Mouse (Mus musculus) midbrain, embryonic 14.5 days (tissue): ENCODE results near the gene Ckap2. TPM values are rescaled to one million over a fixed set of nuclear protein-coding genes. Genes with fewer than 3 reads are reported as not detected.

Experiments
- ATAC-seq: fragments of 200-750 bp; cut with Nextera tagmentation; 2 replicates; pipeline ENCODE4 v1.8.0; 2017; ENCODE audit warnings: moderate number of reproducible peaks, moderate library complexity; ENCODE audit not compliant: low FRiP score, low TSS enrichment
- DNase-seq: peaks from one replicate; pipeline ENCODE4 v3.0.0-alpha.2; 2015
- H3K27ac ChIP-seq: fragments of 300-500 bp; sonication (generic); replicated peaks from 2 replicates; pipeline ENCODE4 v1.5.1; 2014; ENCODE audit warnings: mild to moderate bottlenecking, low read depth, low read length, moderate library complexity
- H3K27me3 ChIP-seq: fragments of 300-500 bp; sonication (generic); 2 replicates; pipeline ENCODE4 v1.6.1; 2014; ENCODE audit warnings: low read length, control low read depth, mixed read lengths; ENCODE audit not compliant: control insufficient read depth, insufficient read depth
- H3K36me3 ChIP-seq: fragments of 300-500 bp; sonication (generic); 2 replicates; pipeline ENCODE4 v1.6.1; 2014; ENCODE audit warnings: low read length, control low read depth; ENCODE audit not compliant: control insufficient read depth, insufficient read depth
- H3K4me1 ChIP-seq: fragments of 300-500 bp; sonication (generic); 2 replicates; pipeline ENCODE4 v1.6.1; 2014; ENCODE audit warnings: mild to moderate bottlenecking, antibody characterized with exemption, low read length, control low read depth; ENCODE audit not compliant: control insufficient read depth, insufficient read depth
- H3K4me2 ChIP-seq: fragments of 300-500 bp; sonication (generic); 2 replicates; pipeline ENCODE4 v1.6.1; 2014; ENCODE audit warnings: mild to moderate bottlenecking, low read length, moderate library complexity
- H3K4me3 ChIP-seq: fragments of 300-500 bp; sonication (generic); replicated peaks from 2 replicates; pipeline ENCODE4 v1.5.1; 2014; ENCODE audit warnings: low read depth, low read length
- H3K9ac ChIP-seq: fragments of 300-500 bp; sonication (generic); replicated peaks from 2 replicates; pipeline ENCODE4 v1.6.1; 2014; ENCODE audit warnings: mild to moderate bottlenecking, low read length, moderate library complexity
- H3K9me3 ChIP-seq: fragments of 300-500 bp; sonication (generic); 2 replicates; pipeline ENCODE4 v1.6.1; 2016; ENCODE audit warnings: low read length, control low read depth, mixed read lengths; ENCODE audit not compliant: control insufficient read depth
- WGBS: fragments of 180-500 bp; shearing (Covaris S2); extraction: QIAGEN DNeasy Blood & Tissue Kit; methylation state at CpG from one replicate; pipeline ENCODE4 v1.1.7; 2014; 5-methylcytosine and 5-hydroxymethylcytosine counted together
- polyA plus RNA-seq: library from polyadenylated mRNA; unstranded; fragments of >200 nt; fragmentation: Nextera tagmentation; extraction: Ambion mirVana; gene quantifications from 2 replicates; pipeline ENCODE4 v1.2.1, GENCODE M21; 2014

The Ckap2 gene
- polyA plus RNA-seq, 1 experiment from 2014 or later = 15.5 TPM

GRCm38 (mm10) chr8:22197914-22198313 is 12.3 kb upstream of the Ckap2 start:
- H3K36me3 ChIP-seq = peaks cover 29% of the 10 kb centered on the region
- H3K4me3 ChIP-seq = no peak overlapping the region
- no peaks in the 10 kb centered on the region for H3K27me3 ChIP-seq
- WGBS = 93% methylated on average over 6 of the region's 6 CpGs
- H3K27ac ChIP-seq = no peak overlapping the region
- no peak overlapping the region for H3K9ac ChIP-seq
- H3K4me2 ChIP-seq = no peak overlapping the region
- ATAC-seq = no peak
- peaks cover 14% of the 10 kb centered on the region for H3K4me1 ChIP-seq
- no peak for DNase-seq
- H3K9me3 ChIP-seq = no peaks in the 10 kb centered on the region

GRCm38 (mm10) chr8:22193432-22194010 is 7.9 kb upstream of the Ckap2 start:
- ATAC-seq (no peak), DNase-seq (no peak)
- peak overlapping the region; percentile 75 for H3K4me2 ChIP-seq
- H3K9ac ChIP-seq = peak overlapping the region; percentile 94
- H3K4me3 ChIP-seq = peak overlapping the region; percentile 83
- H3K36me3 ChIP-seq = no peaks in the 10 kb centered on the region
- H3K27ac ChIP-seq = peak overlapping the region; percentile 97
- no peaks in the 10 kb centered on the region for H3K27me3 ChIP-seq
- H3K4me1 ChIP-seq = peaks cover 14% of the 10 kb centered on the region
- no peaks in the 10 kb centered on the region for H3K9me3 ChIP-seq
- WGBS = 15% methylated on average over 12 of the region's 12 CpGs

GRCm38 (mm10) chr8:22192660-22193431 is 7.2 kb upstream of the Ckap2 start, which contains the start of gene Vps36:
Gene Vps36 (plus strand): TSS chr8:22192809.
- Histone ChIP-seq H3K27ac (peak within 1 kb of the TSS; percentile 97), H3K4me1 (peaks cover 14% of the 10 kb centered on the region), H3K4me3 (peak within 1 kb of the TSS; percentile 83), H3K9ac (peak within 1 kb of the TSS; percentile 94), H3K4me2 (peak within 1 kb of the TSS; percentile 75), H3K9me3 (no peaks in the 10 kb centered on the region), H3K27me3 (no peaks in the 10 kb centered on the region), H3K36me3 (no peaks in the 10 kb centered on the region)
- peak; percentile 95 for DNase-seq
- under 1% methylated on average over 73 of the region's 73 CpGs for WGBS
- peak; percentile 94 for ATAC-seq

- peak overlapping the region; percentile 65 for H3K9ac ChIP-seq
- peak overlapping the region; percentile 82; the same call in 1 of the 2 replicates for H3K27ac ChIP-seq
- under 1% methylated on average over 3 of the region's 3 CpGs for WGBS
Measured at GRCm38 (mm10) chr8:22184884-22185283, 735 bp downstream of the Ckap2 start.

GRCm38 (mm10) chr8:22175966-22176365 is 9.7 kb downstream of the Ckap2 start:
- H3K36me3 ChIP-seq = peaks cover 16% of the 10 kb centered on the region
- H3K4me2 ChIP-seq = no peak overlapping the region
- ATAC-seq (no peak), DNase-seq (no peak)
- no peaks in the 10 kb centered on the region for H3K9me3 ChIP-seq
- H3K27me3 ChIP-seq = no peaks in the 10 kb centered on the region
- H3K4me3 ChIP-seq = no peak overlapping the region
- H3K4me1 ChIP-seq = no peaks in the 10 kb centered on the region
- no peak overlapping the region for H3K27ac ChIP-seq
- WGBS = 99% methylated on average over 7 of the region's 7 CpGs
- H3K9ac ChIP-seq = no peak overlapping the region

More at GRCm38 (mm10) chr8:22184884-22185283, 735 bp downstream of the Ckap2 start:
- H3K4me1 ChIP-seq = peaks cover 3% of the 10 kb centered on the region; the same call in 1 of the 2 replicates
- ATAC-seq (peak; percentile 49; the same call in 1 of the 2 replicates), DNase-seq (peak; percentile 52)
- H3K36me3 ChIP-seq = no peaks in the 10 kb centered on the region
- H3K4me2 ChIP-seq = peak overlapping the region; percentile 82
- H3K9me3 ChIP-seq = no peaks in the 10 kb centered on the region
- peak overlapping the region; percentile 79 for H3K4me3 ChIP-seq
- no peaks in the 10 kb centered on the region for H3K27me3 ChIP-seq

GRCm38 (mm10) chr8:22169167-22169566 is 16.5 kb downstream of the Ckap2 start:
- WGBS = 92% methylated on average over 5 of the region's 5 CpGs
- Histone ChIP-seq H3K27ac (no peak overlapping the region), H3K27me3 (no peaks in the 10 kb centered on the region), H3K4me3 (no peak overlapping the region), H3K4me1 (no peaks in the 10 kb centered on the region), H3K36me3 (peaks cover 12% of the 10 kb centered on the region), H3K9ac (no peak overlapping the region), H3K4me2 (no peak overlapping the region), H3K9me3 (no peaks in the 10 kb centered on the region)
- DNase-seq (no peak), ATAC-seq (no peak)

- ATAC-seq = peak; percentile 96
- H3K4me3 ChIP-seq = peak within 1 kb of the TSS; percentile 50
- H3K4me2 ChIP-seq = peak within 1 kb of the TSS; percentile 59
- no peaks in the 10 kb centered on the region for H3K27me3 ChIP-seq
- H3K4me1 ChIP-seq = no peaks in the 10 kb centered on the region
- H3K36me3 ChIP-seq = peaks cover 12% of the 10 kb centered on the region
- DNase-seq = peak; percentile 95
- H3K27ac ChIP-seq = peak within 1 kb of the TSS; percentile 85
- 0% methylated on average over 41 of the region's 43 CpGs for WGBS
- H3K9ac ChIP-seq = peak within 1 kb of the TSS; percentile 57
- no peaks in the 10 kb centered on the region for H3K9me3 ChIP-seq
Measured at GRCm38 (mm10) chr8:22166080-22166603, 19.5 kb downstream of the Ckap2 start, which contains the start of gene Nek3. Gene Nek3 (minus strand): TSS chr8:22166435.

- H3K9ac ChIP-seq = peak overlapping the region; percentile 57
- no peak for DNase-seq
- no peaks in the 10 kb centered on the region for H3K27me3 ChIP-seq
- peak overlapping the region; percentile 50 for H3K4me3 ChIP-seq
- no peaks in the 10 kb centered on the region for H3K9me3 ChIP-seq
- H3K4me1 ChIP-seq = no peaks in the 10 kb centered on the region
- H3K36me3 ChIP-seq = peaks cover 12% of the 10 kb centered on the region
- ATAC-seq = peak; percentile 62
- peak overlapping the region; percentile 85 for H3K27ac ChIP-seq
- peak overlapping the region; percentile 59 for H3K4me2 ChIP-seq
- WGBS = 52% methylated on average over 10 of the region's 10 CpGs
Measured at GRCm38 (mm10) chr8:22165251-22166079, 20.2 kb downstream of the Ckap2 start.
